In genomic region chr3:51813186-51813585, GRCm38 (mm10) we compare ENCODE assay signal across 26 mouse cellular contexts.
DNase-seq lines count a peak whose midpoint lies in the region; ATAC-seq and TF ChIP-seq lines count a peak whose summit lies in the region.
"Had no signal": no experiment of that assay in that cellular context is flagged by ENCODE, and none has a peak within 500 bp of the region (broad histone marks: within the 10 kb centered on the region; RNA-seq: fewer than 3 reads in every experiment).

No protein-coding gene starts in this region.

- no peak overlapping the region for H3K4me3 ChIP-seq in hindbrain, embryonic 13.5 days
- H3K4me3 ChIP-seq in hindbrain, embryonic 11.5 days (ENCODE audit: low read depth, low read length): no peak overlapping the region
- no peak overlapping the region for H3K4me3 ChIP-seq in neural tube, embryonic 13.5 days
- no peak overlapping the region for H3K4me3 ChIP-seq in neural tube, embryonic 15.5 days (replicated peaks)
- no peak overlapping the region for H3K4me3 ChIP-seq in liver, embryonic 14.5 days (ENCODE audit: insufficient read depth in 1 of 2, low read depth in 2 of 2, low read length in 2 of 2)
- H3K4me3 ChIP-seq: embryonic facial prominence, embryonic 12.5 days; forebrain, embryonic 12.5 days; heart, embryonic 10.5 days; limb, embryonic 13.5 days; megakaryocyte, embryonic 14.5 days had no signal

- H3K9ac ChIP-seq in hindbrain, embryonic 13.5 days: no peak overlapping the region
- no peak overlapping the region for H3K9ac ChIP-seq in hindbrain, embryonic 11.5 days (ENCODE audit: low read depth, low read length)
- H3K9ac ChIP-seq in neural tube, embryonic 13.5 days: peak overlapping the region; percentile 31; the same call in 1 of the 2 replicates
- no peak overlapping the region for H3K9ac ChIP-seq in neural tube, embryonic 15.5 days (replicated peaks)
- no peak overlapping the region for H3K9ac ChIP-seq in liver, embryonic 14.5 days (replicated peaks)
- H3K9ac ChIP-seq: embryonic facial prominence, embryonic 12.5 days; forebrain, embryonic 12.5 days; limb, embryonic 13.5 days; lung, embryonic 14.5 days had no signal

- TF ChIP-seq CTCF in liver, embryonic 14.5 days (IDR thresholded peaks at IDR 0.05; ENCODE audit: low read depth): no peak

- peak overlapping the region; percentile 45; the same call in 1 of the 2 replicates for H3K27ac ChIP-seq in hindbrain, embryonic 13.5 days
- no peak overlapping the region for H3K27ac ChIP-seq in hindbrain, embryonic 11.5 days (ENCODE audit: low read depth, low read length)
- H3K27ac ChIP-seq in neural tube, embryonic 13.5 days (replicated peaks): peak overlapping the region; percentile 49
- H3K27ac ChIP-seq in neural tube, embryonic 15.5 days (replicated peaks): no peak overlapping the region
- no peak overlapping the region for H3K27ac ChIP-seq in liver, embryonic 14.5 days
- H3K27ac ChIP-seq: embryonic facial prominence, embryonic 12.5 days; forebrain, embryonic 12.5 days; heart, embryonic 10.5 days; limb, embryonic 13.5 days had no signal

- H3K36me3 ChIP-seq in hindbrain, embryonic 13.5 days: no peaks in the 10 kb centered on the region
- H3K36me3 ChIP-seq in hindbrain, embryonic 11.5 days (ENCODE audit: control insufficient read depth, insufficient read depth, low read length): no peaks in the 10 kb centered on the region
- H3K36me3 ChIP-seq in neural tube, embryonic 13.5 days: no peaks in the 10 kb centered on the region
- no peaks in the 10 kb centered on the region for H3K36me3 ChIP-seq in neural tube, embryonic 15.5 days
- H3K36me3 ChIP-seq in liver, embryonic 14.5 days (replicated peaks; ENCODE audit: control insufficient read depth, insufficient read depth, low read depth): no peaks in the 10 kb centered on the region
- H3K36me3 ChIP-seq: embryonic facial prominence, embryonic 12.5 days; forebrain, embryonic 12.5 days; G1E; heart, embryonic 10.5 days; limb, embryonic 13.5 days had no signal

- DNase-seq in hindbrain, embryonic 11.5 days (ENCODE audit: low spot score): no peak
- DNase-seq in liver, embryonic 14.5 days (ENCODE audit: low read depth in 3 of 3, low spot score in 3 of 3): no peak
- no peak for DNase-seq in kidney, postnatal 25 days
- no peak for DNase-seq in frontal cortex, postnatal 14 days (ENCODE audit: low spot score in 2 of 2)
- DNase-seq: adrenal gland, adult 8-10 months; B cell, adult 2 months; cerebellum, adult 11-12 months; cerebellum, postnatal 10 days; heart, postnatal 4 days; kidney, adult 8-10 months; kidney, postnatal 14 days; layer of hippocampus, adult 9-11 months; lung, embryonic 14.5 days; right cerebral cortex, postnatal 4 days; thymus, postnatal 14 days had no signal

- H3K9me3 ChIP-seq in hindbrain, embryonic 13.5 days: no peaks in the 10 kb centered on the region
- H3K9me3 ChIP-seq in hindbrain, embryonic 11.5 days (ENCODE audit: control insufficient read depth, low read length): no peaks in the 10 kb centered on the region
- H3K9me3 ChIP-seq in neural tube, embryonic 13.5 days: no peaks in the 10 kb centered on the region
- H3K9me3 ChIP-seq in neural tube, embryonic 15.5 days (replicated peaks): no peaks in the 10 kb centered on the region
- no peaks in the 10 kb centered on the region for H3K9me3 ChIP-seq in liver, embryonic 14.5 days (ENCODE audit: control insufficient read depth, low read length)
- H3K9me3 ChIP-seq: embryonic facial prominence, embryonic 12.5 days; forebrain, embryonic 12.5 days; G1E; heart, embryonic 10.5 days; limb, embryonic 13.5 days; megakaryocyte, embryonic 14.5 days had no signal

- ATAC-seq in hindbrain, embryonic 13.5 days (ENCODE audit: low FRiP score): no peak
- no peak for ATAC-seq in hindbrain, embryonic 11.5 days (ENCODE audit: low FRiP score)
- no peak for ATAC-seq in neural tube, embryonic 13.5 days (ENCODE audit: low read depth)
- no peak for ATAC-seq in neural tube, embryonic 15.5 days (ENCODE audit: low FRiP score)
- ATAC-seq in liver, embryonic 14.5 days (ENCODE audit: insufficient read depth): peak; percentile 63; the same call in 1 of the 2 replicates
- ATAC-seq: activated CD4-positive, CD25-positive, alpha-beta regulatory T cell, adult 4 months had no signal

- WGBS in hindbrain, embryonic 13.5 days: 91% methylated on average over 5 of the region's 5 CpGs
- 93% methylated on average over 5 of the region's 5 CpGs for WGBS in hindbrain, embryonic 11.5 days
- WGBS in neural tube, embryonic 13.5 days: 96% methylated on average over 5 of the region's 5 CpGs
- WGBS in neural tube, embryonic 15.5 days: 91% methylated on average over 5 of the region's 5 CpGs
- 79% methylated on average over 5 of the region's 5 CpGs for WGBS in liver, embryonic 14.5 days (ENCODE audit: insufficient replicate concordance)

- no peaks in the 10 kb centered on the region for H3K27me3 ChIP-seq in hindbrain, embryonic 13.5 days
- no peaks in the 10 kb centered on the region for H3K27me3 ChIP-seq in hindbrain, embryonic 11.5 days (ENCODE audit: control insufficient read depth, insufficient read depth, low read length)
- H3K27me3 ChIP-seq in neural tube, embryonic 13.5 days: no peaks in the 10 kb centered on the region
- H3K27me3 ChIP-seq in neural tube, embryonic 15.5 days (replicated peaks): no peaks in the 10 kb centered on the region
- no peaks in the 10 kb centered on the region for H3K27me3 ChIP-seq in liver, embryonic 14.5 days (ENCODE audit: control insufficient read depth, insufficient read depth, low read length)
- H3K27me3 ChIP-seq: CH12.LX; embryonic facial prominence, embryonic 12.5 days; limb, embryonic 13.5 days; megakaryocyte, embryonic 14.5 days had no signal

- 0 out of 2 replicates have a peak, but pooled peaks have one; percentile 16 for TF ChIP-seq EP300 in liver, embryonic 14.5 days (IDR thresholded peaks at IDR 0.05; ENCODE audit: low read depth)

- peaks cover 54% of the 10 kb centered on the region for H3K4me1 ChIP-seq in hindbrain, embryonic 13.5 days (replicated peaks)
- no peaks in the 10 kb centered on the region; the same call in none of the 2 replicates for H3K4me1 ChIP-seq in hindbrain, embryonic 11.5 days (replicated peaks; ENCODE audit: control insufficient read depth, insufficient read depth, low read length)
- H3K4me1 ChIP-seq in neural tube, embryonic 13.5 days (replicated peaks): peaks cover 58% of the 10 kb centered on the region
- H3K4me1 ChIP-seq in neural tube, embryonic 15.5 days: peaks cover 39% of the 10 kb centered on the region
- peaks cover 10 to 34% of the 10 kb centered on the region in 2 experiments for H3K4me1 ChIP-seq in liver, embryonic 14.5 days (replicated peaks; ENCODE audit: control insufficient read depth in 2 of 2, insufficient read depth in 2 of 2, low read length in 1 of 2)
- H3K4me1 ChIP-seq: embryonic facial prominence, embryonic 12.5 days; limb, embryonic 13.5 days had no signal

- no peak overlapping the region for H3K4me2 ChIP-seq in hindbrain, embryonic 13.5 days
- no peak overlapping the region for H3K4me2 ChIP-seq in hindbrain, embryonic 11.5 days (replicated peaks; ENCODE audit: low read depth, low read length)
- no peak overlapping the region for H3K4me2 ChIP-seq in neural tube, embryonic 13.5 days
- no peak overlapping the region for H3K4me2 ChIP-seq in neural tube, embryonic 15.5 days
- no peak overlapping the region for H3K4me2 ChIP-seq in liver, embryonic 14.5 days (ENCODE audit: low read depth)
- H3K4me2 ChIP-seq: embryonic facial prominence, embryonic 12.5 days; forebrain, embryonic 12.5 days; limb, embryonic 13.5 days; lung, embryonic 14.5 days had no signal

Comparison
In these comparisons a context has a peak if more than half of its experiments do, and no peak if none do; other contexts are left out.
1. H3K27ac ChIP-seq: peak in hindbrain, embryonic 13.5 days (single experiment) and neural tube, embryonic 13.5 days (single experiment); none in hindbrain, embryonic 11.5 days (single experiment), neural tube, embryonic 15.5 days (single experiment) and liver, embryonic 14.5 days (single experiment).